Mouse (Mus musculus) myocyte (in vitro differentiated cells): ENCODE results near the gene Aldh1l1. TPM values are rescaled to one million over a fixed set of nuclear protein-coding genes. Genes with fewer than 3 reads are reported as not detected.

ENCODE experiments used
- H3K27me3 ChIP-seq: one replicate; pipeline ENCODE4 v1.6.1; 2011; ENCODE audit not compliant: control insufficient read depth, insufficient read depth, insufficient read length
- H3K36me3 ChIP-seq: one replicate; pipeline ENCODE4 v1.6.1; 2011; ENCODE audit not compliant: control insufficient read depth, insufficient read depth
- H3K4me2 ChIP-seq: one replicate; pipeline ENCODE4 v1.6.1; 2011; ENCODE audit warnings: low read depth, control low read depth
- H3K4me3 ChIP-seq: one replicate; pipeline ENCODE4 v1.5.1; 2011; ENCODE audit warnings: mild to moderate bottlenecking, control low read depth, moderate library complexity
- H3K79me2 ChIP-seq: one replicate; pipeline ENCODE4 v1.6.1; 2011; ENCODE audit not compliant: control insufficient read depth, insufficient read depth
- H3ac ChIP-seq: one replicate; pipeline ENCODE4 v1.6.1; 2011; ENCODE audit not compliant: control insufficient read depth, insufficient read length
- CEBPB ChIP-seq: IDR thresholded peaks from 2 replicates; pipeline ENCODE4 v1.6.1; 2011; ENCODE audit warnings: mild to moderate bottlenecking, moderate library complexity; ENCODE audit not compliant: poor library complexity, insufficient read depth, severe bottlenecking
- E2F4 ChIP-seq: IDR thresholded peaks from one replicate; pipeline ENCODE4 v1.6.1; 2011; ENCODE audit warnings: mild to moderate bottlenecking, control low read depth, moderate library complexity; ENCODE audit not compliant: insufficient read depth
- MAX ChIP-seq: IDR thresholded peaks from one replicate; pipeline ENCODE4 v1.6.1; 2011; ENCODE audit warnings: low read depth, mild to moderate bottlenecking, control low read depth
- MYOD1 ChIP-seq, 3 experiments: IDR thresholded peaks; one replicate each; pipeline ENCODE4 v1.6.1; 2011; ENCODE audit warnings: control low read depth in 2 of 3, low read depth in 2 of 3, mild to moderate bottlenecking in 2 of 3, moderate library complexity in 1 of 3; ENCODE audit not compliant: insufficient read length in 2 of 3, control insufficient read depth in 1 of 3
- MYOG ChIP-seq, 3 experiments: IDR thresholded peaks; one replicate each; pipeline ENCODE4 v1.6.1; 2011; ENCODE audit warnings: control low read depth in 2 of 3, low read depth in 2 of 3, mild to moderate bottlenecking in 2 of 3; ENCODE audit not compliant: insufficient read length in 2 of 3, control insufficient read depth in 1 of 3, insufficient read depth in 1 of 3
- POLR2A ChIP-seq: IDR thresholded peaks from one replicate; pipeline ENCODE4 v1.6.1; 2011; ENCODE audit warnings: low read depth, mild to moderate bottlenecking, control low read depth, moderate library complexity; ENCODE audit not compliant: insufficient read length
- POLR2AphosphoS2 ChIP-seq: IDR thresholded peaks from one replicate; pipeline ENCODE4 v1.6.1; 2011; ENCODE audit warnings: low read depth, control low read depth; ENCODE audit not compliant: insufficient read length
- REST ChIP-seq: IDR thresholded peaks from one replicate; pipeline ENCODE4 v1.6.1; 2011; ENCODE audit warnings: mild to moderate bottlenecking, control low read depth, moderate library complexity; ENCODE audit not compliant: insufficient read depth, insufficient read length
- SRF ChIP-seq: IDR thresholded peaks from one replicate; pipeline ENCODE4 v1.6.1; 2011; ENCODE audit warnings: low read depth; ENCODE audit not compliant: control insufficient read depth, insufficient read length
- TCF12 ChIP-seq: IDR thresholded peaks from one replicate; pipeline ENCODE4 v1.6.1; 2011; ENCODE audit warnings: mild to moderate bottlenecking, control low read depth; ENCODE audit not compliant: poor library complexity, insufficient read depth, severe bottlenecking
- TCF3 ChIP-seq: IDR thresholded peaks from one replicate; pipeline ENCODE4 v1.6.1; 2011; ENCODE audit warnings: low read depth, control low read depth; ENCODE audit not compliant: insufficient read length
- USF1 ChIP-seq: IDR thresholded peaks from one replicate; pipeline ENCODE4 v1.6.1; 2011; ENCODE audit warnings: low read depth, mild to moderate bottlenecking, control low read depth, moderate library complexity
- polyA plus RNA-seq: library from polyadenylated mRNA; unstranded; fragments of >200 nt; fragmentation: generic; extraction: Trizol; gene quantifications from one replicate; pipeline ENCODE4 v1.2.1, GENCODE M21; 2012; ENCODE audit warnings: missing spikeins

Gene Aldh1l1
- polyA plus RNA-seq, 1 experiment = 1.1 TPM

GRCm38 (mm10) chr6:90484249-90484648 lies 2.0 kb upstream of the Aldh1l1 start:
- no peaks in the 10 kb centered on the region for H3K36me3 ChIP-seq
- no peak for TF ChIP-seq POLR2AphosphoS2
- TF ChIP-seq REST = no peak
- H3K4me2 ChIP-seq = no peak overlapping the region
- no peaks in the 10 kb centered on the region for H3K79me2 ChIP-seq
- no peak overlapping the region for H3ac ChIP-seq
- peaks cover 6% of the 10 kb centered on the region for H3K27me3 ChIP-seq
- H3K4me3 ChIP-seq = no peak overlapping the region

- Histone ChIP-seq H3K27me3 (peaks cover 6% of the 10 kb centered on the region), H3K79me2 (no peaks in the 10 kb centered on the region), H3K36me3 (no peaks in the 10 kb centered on the region), H3K4me3 (no peak overlapping the region), H3K4me2 (no peak overlapping the region), H3ac (no peak overlapping the region)
- TF ChIP-seq TCF3 = no peak
- TF ChIP-seq REST = no peak
- TF ChIP-seq MYOG (IDR thresholded peaks at IDR 0.05; ENCODE audit: control insufficient read depth in 1 of 3, insufficient read depth in 1 of 3, insufficient read length in 2 of 3, low read depth in 2 of 3) = no peak
- TF ChIP-seq POLR2A = no peak
- TF ChIP-seq E2F4 = no peak
- TF ChIP-seq MAX = no peak
- no peak for TF ChIP-seq SRF
- no peak for TF ChIP-seq CEBPB
- TF ChIP-seq USF1 = no peak
- TF ChIP-seq TCF12 = no peak
- TF ChIP-seq MYOD1 (IDR thresholded peaks at IDR 0.05; ENCODE audit: control insufficient read depth in 1 of 3, insufficient read length in 2 of 3, low read depth in 2 of 3) = no peak
- no peak for TF ChIP-seq POLR2AphosphoS2
Measured at GRCm38 (mm10) chr6:90484876-90485275, 1.4 kb upstream of the Aldh1l1 start.

- Histone ChIP-seq H3K36me3 (no peaks in the 10 kb centered on the region), H3K4me2 (no peak overlapping the region), H3K79me2 (no peaks in the 10 kb centered on the region), H3ac (no peak overlapping the region), H3K27me3 (peaks cover 11% of the 10 kb centered on the region), H3K4me3 (no peak overlapping the region)
- TF ChIP-seq CEBPB (no peak), TCF3 (no peak), TCF12 (no peak), MAX (no peak), MYOD1 (IDR thresholded peaks at IDR 0.05; ENCODE audit: control insufficient read depth in 1 of 3, insufficient read length in 2 of 3, low read depth in 2 of 3) (no peak), POLR2AphosphoS2 (no peak), POLR2A (no peak), REST (no peak), E2F4 (no peak), USF1 (no peak), SRF (no peak), MYOG (IDR thresholded peaks at IDR 0.05; ENCODE audit: control insufficient read depth in 1 of 3, insufficient read depth in 1 of 3, insufficient read length in 2 of 3, low read depth in 2 of 3) (no peak)
Measured at GRCm38 (mm10) chr6:90487531-90487930, 1.3 kb downstream of the Aldh1l1 start.

- TF ChIP-seq MYOG (IDR thresholded peaks at IDR 0.05; ENCODE audit: control insufficient read depth in 1 of 3, insufficient read depth in 1 of 3, insufficient read length in 2 of 3, low read depth in 2 of 3) (no peak), TCF3 (no peak), TCF12 (no peak), CEBPB (no peak), REST (no peak), SRF (no peak), POLR2A (no peak), POLR2AphosphoS2 (no peak)
- H3K4me2 ChIP-seq = no peak overlapping the region
- peaks cover 9% of the 10 kb centered on the region for H3K27me3 ChIP-seq
- H3K79me2 ChIP-seq = no peaks in the 10 kb centered on the region
- no peaks in the 10 kb centered on the region for H3K36me3 ChIP-seq
- no peak overlapping the region for H3ac ChIP-seq
- no peak overlapping the region for H3K4me3 ChIP-seq
Measured at GRCm38 (mm10) chr6:90489532-90489931, 3.3 kb downstream of the Aldh1l1 start.

GRCm38 (mm10) chr6:90490976-90491375 lies 4.7 kb downstream of the Aldh1l1 start:
- Histone ChIP-seq H3K4me2 (no peak overlapping the region), H3K36me3 (no peaks in the 10 kb centered on the region), H3K79me2 (no peaks in the 10 kb centered on the region), H3K27me3 (peaks cover 10% of the 10 kb centered on the region), H3ac (no peak overlapping the region), H3K4me3 (no peak overlapping the region)
- TF ChIP-seq TCF12 (no peak), TCF3 (no peak), MYOD1 (IDR thresholded peaks at IDR 0.05; ENCODE audit: control insufficient read depth in 1 of 3, insufficient read length in 2 of 3, low read depth in 2 of 3) (no peak), POLR2AphosphoS2 (no peak), REST (no peak), E2F4 (no peak), SRF (no peak), POLR2A (no peak), MAX (no peak), MYOG (IDR thresholded peaks at IDR 0.05; ENCODE audit: control insufficient read depth in 1 of 3, insufficient read depth in 1 of 3, insufficient read length in 2 of 3, low read depth in 2 of 3) (no peak), CEBPB (no peak), USF1 (no peak)
